Mouse (Mus musculus) kidney, adult 2 months (tissue): ENCODE data around the gene Bst1.

Experiments
- CTCF ChIP-seq: fragments of 200-500 bp; conservative IDR thresholded peaks from 2 replicates; pipeline ENCODE4 v1.5.1; 2011; ENCODE audit warnings: low read depth, mild to moderate bottlenecking, control low read depth, low read length, moderate library complexity, mixed read lengths; ENCODE audit not compliant: insufficient read depth, insufficient read length
- POLR2A ChIP-seq: fragments of 200-500 bp; IDR thresholded peaks from one replicate; pipeline ENCODE4 v1.6.1; 2011; ENCODE audit warnings: low read depth, low read length, control low read depth

DNA sequence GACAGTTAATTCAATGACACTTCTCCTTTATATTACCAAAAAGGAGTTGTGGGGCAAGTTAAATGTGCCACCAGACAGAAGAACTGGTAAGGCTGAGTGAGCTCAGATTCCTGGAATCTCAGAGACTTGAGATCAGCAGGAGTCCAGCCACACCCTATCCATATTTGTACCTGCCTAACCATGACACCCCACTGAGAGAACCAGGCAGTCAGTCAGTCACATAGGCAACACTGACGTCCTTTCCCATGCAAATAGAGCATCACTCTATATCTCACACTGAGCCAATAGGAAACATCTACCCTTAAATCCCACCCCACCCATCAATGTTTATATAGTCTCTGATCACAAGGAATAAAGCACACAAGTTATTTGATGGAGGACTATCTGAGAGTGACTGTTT, 2.9 kb upstream of the Bst1 start:
- TF ChIP-seq CTCF (no peak), POLR2A (no peak)
